Mouse (Mus musculus) ovary, postnatal 36 days (tissue): Measurements from ENCODE around the gene Ecel1.
A peak's percentile ranks its signal among the peaks of the same experiment; 100 is the strongest.

Experiments
- DNase-seq: peaks from one replicate; pipeline ENCODE4 v3.0.0; 2022; ENCODE audit warnings: low spot score, mixed read lengths

Gene Ecel1

GRCm38 (mm10) chr1:87170458-87170857 is 14.1 kb upstream of the Ecel1 start:
- DNase-seq: no peak

- DNase-seq: no peak
Observed at GRCm38 (mm10) chr1:87164796-87165184, 8.5 kb upstream of the Ecel1 start.

- DNase-seq: no peak
Observed at GRCm38 (mm10) chr1:87164164-87164795, 8.0 kb upstream of the Ecel1 start.

GRCm38 (mm10) chr1:87159396-87159795 is 3.1 kb upstream of the Ecel1 start:
- no peak for DNase-seq

GRCm38 (mm10) chr1:87155531-87156198 is 656 bp downstream of the Ecel1 start:
- DNase-seq: no peak

- no peak for DNase-seq
Observed at GRCm38 (mm10) chr1:87154501-87155120, 1.7 kb downstream of the Ecel1 start.

- no peak for DNase-seq
Observed at GRCm38 (mm10) chr1:87153776-87154500, 2.4 kb downstream of the Ecel1 start.

- no peak for DNase-seq
Observed at GRCm38 (mm10) chr1:87151286-87151685, 5.0 kb downstream of the Ecel1 start.

GRCm38 (mm10) chr1:87149422-87149821 is 6.9 kb downstream of the Ecel1 start:
- DNase-seq: no peak

GRCm38 (mm10) chr1:87143141-87143540 is 13.2 kb downstream of the Ecel1 start:
- DNase-seq: no peak

- DNase-seq: no peak
Observed at GRCm38 (mm10) chr1:87142456-87142855, 13.9 kb downstream of the Ecel1 start.

GRCm38 (mm10) chr1:87141550-87141949 is 14.8 kb downstream of the Ecel1 start:
- DNase-seq: no peak

GRCm38 (mm10) chr1:87131803-87132202 is 24.5 kb downstream of the Ecel1 start:
- DNase-seq: no peak

GRCm38 (mm10) chr1:87127206-87128030 is 28.9 kb downstream of the Ecel1 start:
- DNase-seq: peak; percentile 36

- no peak for DNase-seq
Observed at GRCm38 (mm10) chr1:87124673-87125072, 31.6 kb downstream of the Ecel1 start, which contains the start of gene Akp3. Akp3 (plus strand) TSS chr1:87124973.

- no peak for DNase-seq
Observed at GRCm38 (mm10) chr1:87114784-87115183, 41.5 kb downstream of the Ecel1 start.

GRCm38 (mm10) chr1:87111719-87112354 is 44.5 kb downstream of the Ecel1 start:
- DNase-seq: peak; percentile 47

GRCm38 (mm10) chr1:87108564-87108963 is 47.8 kb downstream of the Ecel1 start:
- DNase-seq: no peak

GRCm38 (mm10) chr1:87106536-87106935 is 49.8 kb downstream of the Ecel1 start:
- no peak for DNase-seq

- DNase-seq: no peak
Observed at GRCm38 (mm10) chr1:87103936-87104335, 52.4 kb downstream of the Ecel1 start.

GRCm38 (mm10) chr1:87102114-87102513 is 54.2 kb downstream of the Ecel1 start:
- DNase-seq: no peak
